Mouse (Mus musculus) limb, embryonic 13.5 days (tissue): ENCODE data around the gene Pigx. TPM values are rescaled to one million over a fixed set of nuclear protein-coding genes. Genes with fewer than 3 reads are reported as not detected.
"Not testable (repeated sequence)": the region's sequence is repeated elsewhere in the genome, so short reads cannot be mapped to it uniquely, and the experiment has no call there.

Experiments
- ATAC-seq: fragments of 200-750 bp; cut with Nextera tagmentation; 2 replicates; pipeline ENCODE4 v1.8.0; 2017; ENCODE audit warnings: low read depth, moderate number of reproducible peaks, moderate TSS enrichment; ENCODE audit not compliant: low FRiP score
- H3K27ac ChIP-seq: fragments of 300-500 bp; sonication (generic); 2 replicates; pipeline ENCODE4 v1.5.1; 2015; ENCODE audit warnings: inconsistent platforms, mild to moderate bottlenecking, moderate library complexity
- H3K27me3 ChIP-seq: fragments of 300-500 bp; sonication (generic); 2 replicates; pipeline ENCODE4 v1.6.1; 2015; ENCODE audit warnings: mild to moderate bottlenecking, inconsistent platforms
- H3K36me3 ChIP-seq: fragments of 300-500 bp; sonication (generic); 2 replicates; pipeline ENCODE4 v1.6.1; 2015; ENCODE audit warnings: inconsistent platforms, mild to moderate bottlenecking, moderate library complexity
- H3K4me1 ChIP-seq: fragments of 300-500 bp; sonication (generic); 2 replicates; pipeline ENCODE4 v1.6.1; 2015; ENCODE audit warnings: inconsistent platforms
- H3K4me2 ChIP-seq: fragments of 300-500 bp; sonication (generic); replicated peaks from 2 replicates; pipeline ENCODE4 v1.6.1; 2015; ENCODE audit warnings: inconsistent platforms, mild to moderate bottlenecking, moderate library complexity
- H3K4me3 ChIP-seq: fragments of 300-500 bp; sonication (generic); 2 replicates; pipeline ENCODE4 v1.5.1; 2015; ENCODE audit warnings: moderate library complexity, mild to moderate bottlenecking, inconsistent platforms
- H3K9ac ChIP-seq: fragments of 300-500 bp; sonication (generic); 2 replicates; pipeline ENCODE4 v1.6.1; 2015; ENCODE audit warnings: mild to moderate bottlenecking, inconsistent platforms
- H3K9me3 ChIP-seq: fragments of 300-500 bp; sonication (generic); 2 replicates; pipeline ENCODE4 v1.6.1; 2016; ENCODE audit warnings: inconsistent platforms
- WGBS: fragments of 180-500 bp; shearing (Covaris S2); methylation state at CpG from one replicate; pipeline ENCODE4 v1.1.7; 2015; 5-methylcytosine and 5-hydroxymethylcytosine counted together
- polyA plus RNA-seq: library from polyadenylated mRNA; unstranded; fragments of >200 nt; fragmentation: Nextera tagmentation; extraction: Ambion mirVana; gene quantifications from 2 replicates; pipeline ENCODE4 v1.2.1, GENCODE M21; 2015

Gene Pigx
- polyA plus RNA-seq, 1 experiment from 2014 or later, result 124 TPM

DNA sequence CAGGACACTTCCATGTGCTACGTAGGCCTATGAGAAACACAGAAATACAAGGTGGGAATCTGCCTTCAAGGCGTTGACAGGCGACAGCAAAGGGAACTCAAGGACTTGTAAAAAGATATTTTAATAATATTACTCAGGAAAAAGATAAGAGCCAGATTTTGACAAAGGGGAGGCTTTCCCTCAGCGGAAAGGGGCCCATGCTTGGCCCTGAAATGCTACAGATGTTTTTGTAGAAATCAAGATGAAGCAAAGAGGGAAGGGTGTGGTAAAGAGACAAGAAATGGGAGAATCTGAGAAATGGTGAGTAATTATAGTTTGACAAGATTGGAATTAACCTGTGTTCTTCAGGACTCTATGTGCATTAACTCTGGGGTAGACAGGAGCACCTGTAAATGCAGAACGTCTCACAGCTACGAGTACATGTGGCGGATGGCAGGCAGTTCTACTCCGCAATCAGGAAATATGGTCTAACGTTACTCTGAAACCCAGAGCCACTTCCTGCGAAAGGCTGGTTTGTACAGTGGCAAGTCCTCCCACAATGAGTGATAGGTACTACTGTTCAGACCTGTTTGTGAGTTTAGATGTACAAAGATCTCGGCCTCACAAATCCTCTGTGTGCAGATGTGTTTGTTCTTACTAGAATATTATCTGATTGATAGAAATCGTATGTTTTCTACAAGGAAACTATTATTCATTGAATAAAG, 8.0 kb upstream of the Pigx start:
- H3K4me3 ChIP-seq, result no peak overlapping the region
- H3K27ac ChIP-seq, result no peak overlapping the region
- H3K4me1 ChIP-seq, result no peaks in the 10 kb centered on the region
- H3K9ac ChIP-seq, result no peak overlapping the region
- 90% methylated on average over 12 of the region's 12 CpGs for WGBS
- ATAC-seq, result no peak
- H3K36me3 ChIP-seq, result peaks cover 61% of the 10 kb centered on the region
- H3K27me3 ChIP-seq, result no peaks in the 10 kb centered on the region
- no peak overlapping the region for H3K4me2 ChIP-seq
- peaks cover 2% of the 10 kb centered on the region; the same call in 1 of the 2 replicates for H3K9me3 ChIP-seq

DNA sequence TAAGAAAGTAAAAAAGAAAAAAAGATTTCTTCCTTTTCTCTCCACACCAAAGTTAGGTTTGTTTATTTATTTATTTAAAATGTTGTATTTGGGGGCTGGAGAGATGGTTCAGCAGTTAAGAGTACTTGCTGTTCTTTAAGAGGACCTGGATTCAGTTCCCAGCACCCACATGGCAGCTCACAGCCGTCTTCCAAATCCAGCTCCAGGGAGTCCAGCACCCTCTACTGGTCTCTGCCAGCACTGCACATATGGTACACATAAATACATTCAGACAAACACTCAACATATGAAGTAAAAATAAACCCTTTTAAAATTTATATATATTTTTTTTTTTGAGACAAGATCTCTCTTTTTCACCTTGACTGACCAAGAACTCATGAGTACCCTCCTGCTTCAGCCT, 6.2 kb upstream of the Pigx start:
- Histone ChIP-seq H3K9me3 (peaks cover 2% of the 10 kb centered on the region; the same call in 1 of the 2 replicates), H3K4me3 (no peak overlapping the region), H3K4me1 (no peaks in the 10 kb centered on the region), H3K27me3 (no peaks in the 10 kb centered on the region), H3K36me3 (peaks cover 66% of the 10 kb centered on the region), H3K9ac (no peak overlapping the region), H3K4me2 (no peak overlapping the region), H3K27ac (no peak overlapping the region)
- 93% methylated on average over 1 of the region's 1 CpGs for WGBS
- no peak for ATAC-seq

DNA sequence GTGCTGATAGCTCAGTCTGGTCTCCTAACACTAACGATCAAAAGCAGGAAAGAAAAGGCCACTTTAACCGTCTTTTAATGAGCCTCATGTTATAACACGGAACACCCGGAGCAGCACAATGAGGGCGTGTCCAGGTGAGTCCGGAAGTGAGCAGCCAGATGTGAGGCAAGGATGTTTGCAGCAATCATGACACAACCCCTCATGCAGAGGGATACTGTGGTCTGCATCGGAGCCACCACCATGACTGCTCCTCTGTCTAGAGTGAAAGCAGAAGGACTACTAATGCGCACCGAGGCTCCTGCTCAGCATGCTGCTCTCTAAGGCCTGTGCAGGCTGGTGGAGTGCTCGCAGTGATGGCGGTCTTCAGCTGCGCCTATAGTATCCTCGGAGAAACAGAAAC, 2.8 kb upstream of the Pigx start:
- peaks cover 47% of the 10 kb centered on the region for H3K36me3 ChIP-seq
- H3K4me1 ChIP-seq, result peaks cover 18% of the 10 kb centered on the region
- ATAC-seq, result no peak
- H3K27me3 ChIP-seq, result no peaks in the 10 kb centered on the region
- H3K4me2 ChIP-seq, result no peak overlapping the region
- no peak overlapping the region for H3K9ac ChIP-seq
- no peak overlapping the region for H3K4me3 ChIP-seq
- H3K9me3 ChIP-seq, result peaks cover 2% of the 10 kb centered on the region; the same call in 1 of the 2 replicates
- no peak overlapping the region for H3K27ac ChIP-seq
- 88% methylated on average over 13 of the region's 13 CpGs for WGBS

DNA sequence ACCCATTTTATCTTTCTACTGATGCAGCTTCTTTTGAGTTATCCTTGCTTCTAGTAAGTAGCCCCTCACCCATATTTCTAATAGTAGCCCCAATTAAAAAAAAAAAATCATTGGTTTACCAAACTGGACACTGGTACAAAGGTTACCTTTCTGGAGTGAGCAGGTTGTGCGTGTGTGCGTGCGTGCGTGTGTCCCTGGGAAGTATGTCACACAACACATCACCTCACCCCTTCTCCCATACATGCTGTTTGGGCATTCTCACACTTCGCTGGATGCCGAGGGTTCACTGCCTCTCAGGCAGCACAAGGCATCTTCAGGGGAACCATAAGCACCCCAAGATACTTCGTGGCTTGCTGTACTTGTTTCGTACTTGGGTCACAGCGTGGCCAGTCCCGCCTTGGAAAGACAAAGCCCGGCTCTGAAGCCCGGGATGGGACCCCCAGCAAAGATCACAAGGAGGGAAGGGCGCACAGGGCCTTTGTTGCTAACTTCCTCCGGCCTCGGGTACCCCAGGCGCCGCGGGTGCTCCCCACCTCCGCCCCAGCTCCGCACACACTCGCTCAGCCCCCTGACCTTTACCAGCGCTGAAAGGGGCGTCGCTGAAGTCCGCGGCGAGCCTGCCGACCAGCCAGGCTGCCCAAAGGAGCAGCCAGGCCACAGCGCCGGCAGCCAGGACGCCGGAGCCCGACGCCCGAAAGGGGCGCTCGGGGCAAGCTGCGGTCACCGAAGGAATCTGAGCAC, 473 bp downstream of the Pigx start:
- no peaks in the 10 kb centered on the region for H3K27me3 ChIP-seq
- under 1% methylated on average over 39 of the region's 39 CpGs for WGBS
- H3K4me1 ChIP-seq, result peaks cover 18% of the 10 kb centered on the region
- ATAC-seq, result peak; percentile 82
- H3K9ac ChIP-seq, result peak overlapping the region; percentile 95
- peaks cover 36% of the 10 kb centered on the region for H3K36me3 ChIP-seq
- H3K27ac ChIP-seq, result peak overlapping the region; percentile 82
- no peaks in the 10 kb centered on the region for H3K9me3 ChIP-seq
- H3K4me3 ChIP-seq, result peak overlapping the region; percentile 86
- H3K4me2 ChIP-seq, result peak overlapping the region; percentile 83

DNA sequence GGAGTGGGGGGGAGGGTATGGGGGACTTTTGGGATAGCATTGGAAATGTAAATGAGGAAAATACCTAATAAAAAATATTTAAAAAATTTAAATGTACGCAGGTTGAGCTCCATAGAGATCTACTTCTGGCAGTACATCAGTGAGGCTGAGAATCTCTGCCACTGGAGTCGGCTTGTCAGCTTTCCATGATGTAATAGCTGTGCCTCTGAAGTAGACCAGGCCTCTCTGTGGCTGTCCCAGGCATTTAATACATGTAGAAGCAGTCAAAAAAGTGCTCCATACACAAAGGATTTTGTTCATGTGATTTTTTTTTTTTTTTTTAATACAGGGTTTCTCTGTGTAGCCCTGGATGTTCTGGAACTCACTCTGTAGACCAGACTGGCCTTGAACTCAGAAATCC, 1.8 kb downstream of the Pigx start:
- WGBS, result 87% methylated on average over 2 of the region's 2 CpGs
- H3K9me3 ChIP-seq, H3K27ac ChIP-seq, H3K4me3 ChIP-seq, H3K27me3 ChIP-seq, ATAC-seq, H3K9ac ChIP-seq: not testable (repeated sequence)
- Histone ChIP-seq H3K4me1 (peaks cover 18% of the 10 kb centered on the region), H3K36me3 (peaks cover 24% of the 10 kb centered on the region), H3K4me2 (0 out of 2 replicates have a peak overlapping the region, but pooled peaks have one; percentile 9)

DNA sequence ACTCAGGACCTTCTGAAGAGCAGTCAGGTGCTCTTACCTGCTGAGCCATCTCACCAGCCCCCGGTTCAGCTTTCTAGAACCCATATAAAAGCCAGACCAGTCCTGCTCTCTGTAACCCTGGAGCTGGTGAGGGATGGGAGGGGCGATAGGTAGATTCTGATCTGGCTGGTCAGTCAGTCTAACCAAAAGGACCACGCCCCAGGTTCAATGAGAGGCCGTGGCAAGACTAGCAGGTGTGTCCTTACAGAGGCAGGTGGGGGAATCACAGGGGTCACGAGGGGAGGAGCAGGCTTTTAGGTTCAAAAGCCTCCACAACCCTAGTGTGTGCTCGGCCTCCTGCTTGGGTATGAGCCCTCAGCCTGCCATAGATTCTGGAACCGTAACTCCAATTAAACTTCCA, 8.1 kb downstream of the Pigx start:
- H3K9me3 ChIP-seq, result no peaks in the 10 kb centered on the region
- H3K27me3 ChIP-seq, result no peaks in the 10 kb centered on the region
- ATAC-seq, result no peak
- H3K4me1 ChIP-seq, result no peaks in the 10 kb centered on the region
- 92% methylated on average over 7 of the region's 7 CpGs for WGBS
- no peak overlapping the region for H3K9ac ChIP-seq
- H3K36me3 ChIP-seq, result peaks cover 72% of the 10 kb centered on the region
- H3K4me2 ChIP-seq, result no peak overlapping the region
- no peak overlapping the region for H3K4me3 ChIP-seq
- H3K27ac ChIP-seq, result no peak overlapping the region

DNA sequence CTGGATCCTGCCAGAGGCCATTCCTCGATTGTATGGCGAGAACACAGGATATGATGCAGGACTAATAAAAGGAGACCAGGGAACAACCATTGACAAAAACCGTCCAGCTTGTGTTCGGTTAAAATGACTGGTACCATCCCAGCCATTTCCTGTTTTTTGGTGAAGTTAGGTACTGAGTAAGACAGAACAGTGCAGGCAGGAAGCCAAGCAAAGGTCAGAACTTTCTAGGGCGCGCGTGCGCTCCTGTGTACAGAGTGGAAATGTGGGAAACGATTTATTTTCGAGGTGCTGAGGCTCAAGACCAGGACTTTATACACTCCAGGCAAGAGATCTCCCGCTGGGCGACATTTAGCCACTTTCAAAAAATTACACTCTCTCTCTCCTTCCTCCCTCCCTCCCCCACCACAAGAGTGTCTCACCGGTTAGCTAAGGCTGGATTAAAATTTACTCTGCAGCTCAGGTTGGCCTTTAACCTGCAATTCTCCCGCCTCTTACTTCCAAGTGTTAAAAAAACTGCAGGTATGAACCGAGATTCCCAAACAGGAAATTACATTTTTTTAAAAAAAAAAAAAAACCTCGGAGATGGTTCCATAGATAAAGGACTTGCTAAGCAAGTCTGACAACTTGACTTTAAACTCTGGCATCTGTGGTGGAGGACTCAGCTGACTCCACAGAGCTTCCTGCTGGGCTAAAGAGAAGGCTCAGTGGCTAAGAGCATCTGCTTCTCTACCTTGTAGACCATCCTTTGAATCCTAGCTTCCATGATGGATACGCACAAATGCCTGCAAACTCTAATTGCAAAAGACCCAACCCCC, 11.7 kb downstream of the Pigx start:
- no peak overlapping the region for H3K9ac ChIP-seq
- no peak for ATAC-seq
- H3K4me2 ChIP-seq, result no peak overlapping the region
- H3K9me3 ChIP-seq, result no peaks in the 10 kb centered on the region
- H3K36me3 ChIP-seq, result peaks cover 83% of the 10 kb centered on the region
- H3K4me1 ChIP-seq, result no peaks in the 10 kb centered on the region
- no peak overlapping the region for H3K4me3 ChIP-seq
- no peaks in the 10 kb centered on the region for H3K27me3 ChIP-seq
- 0 out of 2 replicates have a peak overlapping the region, but pooled peaks have one; percentile 28 for H3K27ac ChIP-seq
- 76% methylated on average over 17 of the region's 17 CpGs for WGBS

DNA sequence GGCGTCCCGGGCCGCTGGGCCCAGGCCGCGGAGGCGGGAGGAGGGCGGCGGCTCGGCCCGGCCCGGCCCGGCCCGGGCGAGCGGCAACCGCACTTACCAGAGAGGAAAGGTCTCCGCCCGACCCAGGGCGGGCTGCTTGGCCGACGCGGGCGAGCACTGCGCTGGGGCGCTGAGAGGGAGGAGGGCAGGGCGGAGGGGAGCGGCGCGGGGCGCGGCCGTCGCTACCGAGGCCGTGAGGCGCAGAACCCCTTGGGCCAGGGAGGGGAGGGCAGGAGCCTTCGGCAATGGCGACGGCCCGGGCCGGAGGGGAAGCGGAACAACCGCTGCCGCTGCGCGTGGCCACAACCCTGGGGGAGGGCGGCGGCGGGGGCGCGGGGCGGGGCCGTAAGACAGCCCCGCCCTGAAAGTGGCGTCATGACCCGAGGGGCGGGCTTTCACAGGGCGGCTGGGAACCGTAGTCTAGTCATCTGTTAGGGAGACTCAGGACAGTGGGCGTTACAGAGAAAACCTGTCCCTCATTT, 20.5 kb downstream of the Pigx start, which contains the start of gene Pak2:
Pak2 (minus strand) TSS at position 352 of the 521 bp plus-strand sequence.
- no peaks in the 10 kb centered on the region for H3K9me3 ChIP-seq
- H3K27me3 ChIP-seq, result no peaks in the 10 kb centered on the region
- H3K4me1 ChIP-seq, result peaks cover 21% of the 10 kb centered on the region
- peak within 1 kb of the TSS; percentile 97 for H3K4me3 ChIP-seq
- peaks cover 8% of the 10 kb centered on the region for H3K36me3 ChIP-seq
- ATAC-seq, result peak; percentile 95
- 1% methylated on average over 30 of the region's 60 CpGs for WGBS
- peak within 1 kb of the TSS; percentile 98 for H3K9ac ChIP-seq
- peak within 1 kb of the TSS; percentile 78 for H3K4me2 ChIP-seq
- H3K27ac ChIP-seq, result peak within 1 kb of the TSS; percentile 96

DNA sequence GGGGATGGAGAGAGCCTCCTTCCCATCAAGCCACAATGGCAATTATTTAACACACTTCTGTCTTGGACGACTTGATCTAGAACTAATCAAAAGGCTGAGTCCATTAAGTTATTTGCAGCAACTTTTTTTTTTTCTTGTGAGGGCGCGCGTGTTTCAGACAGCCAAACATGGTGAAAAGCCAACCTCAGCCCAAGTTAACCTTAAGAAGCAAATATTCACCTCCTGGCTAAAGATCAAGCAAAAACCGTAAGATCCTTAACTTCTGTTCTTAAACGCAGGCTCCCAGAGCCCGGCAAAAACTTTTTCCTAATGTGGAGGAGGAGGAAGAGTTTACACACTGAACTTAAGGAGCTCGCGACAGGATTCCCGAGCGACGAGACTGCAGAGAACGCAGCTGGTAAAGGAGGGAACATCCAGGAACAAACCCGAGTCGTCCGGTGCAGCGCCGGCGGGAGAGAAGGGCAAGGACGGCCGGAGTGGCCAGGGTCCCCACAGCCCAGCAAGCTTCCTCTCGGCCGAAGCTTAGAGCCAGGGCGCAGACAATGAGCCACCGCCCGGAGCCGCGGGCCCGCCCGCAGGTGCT, 21.0 kb downstream of the Pigx start:
- Histone ChIP-seq H3K27me3 (no peaks in the 10 kb centered on the region), H3K36me3 (peaks cover 5% of the 10 kb centered on the region), H3K4me2 (peak overlapping the region; percentile 78), H3K4me3 (peak overlapping the region; percentile 97), H3K4me1 (peaks cover 21% of the 10 kb centered on the region), H3K9ac (peak overlapping the region; percentile 98), H3K27ac (peak overlapping the region; percentile 96), H3K9me3 (no peaks in the 10 kb centered on the region)
- under 1% methylated on average over 30 of the region's 30 CpGs for WGBS
- no peak for ATAC-seq

DNA sequence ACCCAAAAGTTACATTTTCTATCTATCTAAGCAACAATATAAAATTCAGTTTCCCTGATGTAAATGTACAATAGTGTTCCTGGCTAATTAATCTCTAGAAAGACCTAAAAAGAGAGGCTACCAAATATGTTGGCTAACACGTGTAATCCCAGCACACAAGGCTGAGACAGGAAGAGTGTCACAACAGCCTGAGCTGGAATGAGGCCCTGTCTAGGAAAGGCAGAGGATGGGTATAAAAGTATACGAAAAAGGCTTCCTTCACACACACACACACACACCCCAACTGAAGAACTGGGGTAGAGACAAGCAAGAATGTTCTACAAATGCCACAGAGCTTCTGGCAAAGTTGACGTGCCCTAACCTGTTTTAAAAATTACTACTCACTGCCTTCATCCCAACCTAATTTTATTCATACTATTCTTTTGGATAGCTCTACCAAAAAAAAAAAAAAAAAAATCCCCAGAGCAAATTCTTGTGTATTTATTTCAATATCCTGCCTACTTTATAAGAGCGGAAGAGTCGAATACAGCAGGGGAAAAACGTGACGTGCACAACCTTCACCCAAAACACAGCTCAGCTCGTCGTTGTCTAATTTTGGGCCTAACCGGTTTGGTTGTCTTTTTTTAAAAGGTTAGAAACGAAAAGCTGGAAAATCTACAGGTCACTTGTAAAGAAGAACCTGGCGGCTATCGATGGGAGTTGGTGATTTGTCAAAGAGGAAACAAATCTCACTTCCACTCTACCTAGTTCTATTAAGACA, 21.7 kb downstream of the Pigx start:
- H3K36me3 ChIP-seq, result peaks cover 3% of the 10 kb centered on the region
- WGBS, result 7% methylated on average over 13 of the region's 13 CpGs
- H3K4me1 ChIP-seq, result peaks cover 21% of the 10 kb centered on the region
- peak overlapping the region; percentile 98 for H3K9ac ChIP-seq
- ATAC-seq, result no peak
- H3K4me3 ChIP-seq, result peak overlapping the region; percentile 97
- no peaks in the 10 kb centered on the region for H3K9me3 ChIP-seq
- H3K4me2 ChIP-seq, result peak overlapping the region; percentile 78
- H3K27ac ChIP-seq, result peak overlapping the region; percentile 96; the same call in 1 of the 2 replicates
- no peaks in the 10 kb centered on the region for H3K27me3 ChIP-seq

DNA sequence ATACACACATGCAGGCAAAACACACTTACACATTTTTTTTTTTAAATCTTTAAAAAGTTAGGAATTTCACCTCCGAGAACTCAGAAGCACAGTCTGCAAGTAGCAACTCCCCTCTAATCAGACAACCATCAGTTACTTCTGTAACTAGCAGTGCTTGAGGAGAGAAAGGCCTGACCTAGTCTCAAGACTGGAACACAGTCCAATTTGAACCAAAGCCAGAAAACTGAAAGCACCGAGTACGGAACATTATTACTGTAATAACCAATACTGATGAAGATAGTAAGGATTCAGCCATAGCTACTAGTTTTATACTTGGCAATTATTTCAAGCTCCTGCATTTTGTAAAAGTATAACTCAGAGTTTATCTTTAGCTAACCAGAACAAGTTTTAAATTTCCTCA, 23.1 kb downstream of the Pigx start:
- Histone ChIP-seq H3K4me2 (peak overlapping the region; percentile 21; the same call in 1 of the 2 replicates), H3K9me3 (no peaks in the 10 kb centered on the region), H3K27ac (no peak overlapping the region), H3K36me3 (peaks cover 3% of the 10 kb centered on the region; the same call in 1 of the 2 replicates), H3K27me3 (no peaks in the 10 kb centered on the region), H3K4me1 (peaks cover 21% of the 10 kb centered on the region), H3K4me3 (no peak overlapping the region), H3K9ac (no peak overlapping the region)
- WGBS, result 58% methylated on average over 3 of the region's 3 CpGs
- no peak for ATAC-seq
